Mouse (Mus musculus): Measurements from ENCODE around the gene Olfr871. TPM values are rescaled to one million over a fixed set of nuclear protein-coding genes. Genes with fewer than 3 reads are reported as not detected.
"Not testable (repeated sequence)": the region's sequence is repeated elsewhere in the genome, so short reads cannot be mapped to it uniquely, and the experiment has no call there.

Gene Olfr871
- not detected in 2 replicates for polyA plus RNA-seq (2016; fragmentation: Nextera tagmentation; extraction: Ambion mirVana)

GRCm38 (mm10) chr9:20211907-20212306, at the start of gene Olfr871:
Gene Olfr871, plus strand, starts transcription at chr9:20212207.
- Histone ChIP-seq H3K27ac (no peak within 1 kb of the TSS), H3K4me3 (no peak within 1 kb of the TSS), H3K27me3 (ENCODE audit: insufficient read depth, poor library complexity, severe bottlenecking) (no peaks in the 10 kb centered on the region), H3K4me1 (replicated peaks) (no peaks in the 10 kb centered on the region), H3K9me3 (peaks cover 13% of the 10 kb centered on the region), H3K36me3 (no peaks in the 10 kb centered on the region)
- DNase-seq (ENCODE audit: low spot score), result no peak

- Histone ChIP-seq H3K27me3 (ENCODE audit: insufficient read depth, poor library complexity, severe bottlenecking) (no peaks in the 10 kb centered on the region), H3K4me1 (replicated peaks) (no peaks in the 10 kb centered on the region), H3K27ac (no peak within 1 kb of the TSS), H3K9me3 (peaks cover 32% of the 10 kb centered on the region), H3K36me3 (no peaks in the 10 kb centered on the region), H3K4me3 (no peak within 1 kb of the TSS)
- WGBS, result 79% methylated on average over 2 of the region's 2 CpGs
- no peak for DNase-seq (ENCODE audit: low spot score)
Observed at GRCm38 (mm10) chr9:20173957-20174356, 38.0 kb upstream of the Olfr871 start, which contains the start of gene Olfr870. Gene Olfr870, minus strand, starts transcription at chr9:20174057.

- 77% methylated on average over 5 of the region's 5 CpGs for WGBS
- no peak overlapping the region for H3K27ac ChIP-seq
- H3K36me3 ChIP-seq, result no peaks in the 10 kb centered on the region
- no peaks in the 10 kb centered on the region for H3K4me1 ChIP-seq (replicated peaks)
- no peak overlapping the region for H3K4me3 ChIP-seq
- no peaks in the 10 kb centered on the region for H3K27me3 ChIP-seq (ENCODE audit: insufficient read depth, poor library complexity, severe bottlenecking)
- DNase-seq (ENCODE audit: low spot score), result no peak
- H3K9me3 ChIP-seq, result peaks cover 62% of the 10 kb centered on the region
Observed at GRCm38 (mm10) chr9:20179463-20179862, 32.5 kb upstream of the Olfr871 start.

GRCm38 (mm10) chr9:20202131-20202530, 9.9 kb upstream of the Olfr871 start:
- Histone ChIP-seq H3K27me3 (ENCODE audit: insufficient read depth, poor library complexity, severe bottlenecking) (no peaks in the 10 kb centered on the region), H3K4me3 (no peak overlapping the region), H3K9me3 (peaks cover 25% of the 10 kb centered on the region; the same call in 1 of the 2 replicates), H3K4me1 (replicated peaks) (no peaks in the 10 kb centered on the region), H3K27ac (no peak overlapping the region), H3K36me3 (no peaks in the 10 kb centered on the region)
- DNase-seq (ENCODE audit: low spot score), result no peak
- WGBS, result 79% methylated on average over 1 of the region's 1 CpGs

GRCm38 (mm10) chr9:20203413-20203984, 8.5 kb upstream of the Olfr871 start:
- H3K27ac ChIP-seq; H3K36me3 ChIP-seq; H3K4me1 ChIP-seq (replicated peaks); DNase-seq (ENCODE audit: low spot score); H3K27me3 ChIP-seq (ENCODE audit: insufficient read depth, poor library complexity, severe bottlenecking); H3K4me3 ChIP-seq: not testable (repeated sequence)
- H3K9me3 ChIP-seq, result peaks cover 24% of the 10 kb centered on the region; the same call in 1 of the 2 replicates
- WGBS, result 90% methylated on average over 7 of the region's 7 CpGs

GRCm38 (mm10) chr9:20210812-20211211, 1.2 kb upstream of the Olfr871 start:
- no peaks in the 10 kb centered on the region for H3K27me3 ChIP-seq (ENCODE audit: insufficient read depth, poor library complexity, severe bottlenecking)
- no peaks in the 10 kb centered on the region for H3K36me3 ChIP-seq
- no peak overlapping the region for H3K27ac ChIP-seq
- H3K9me3 ChIP-seq, result peaks cover 12% of the 10 kb centered on the region; the same call in 1 of the 2 replicates
- H3K4me3 ChIP-seq, result no peak overlapping the region
- no peak for DNase-seq (ENCODE audit: low spot score)
- 68% methylated on average over 1 of the region's 1 CpGs for WGBS
- H3K4me1 ChIP-seq (replicated peaks), result no peaks in the 10 kb centered on the region

- Histone ChIP-seq H3K27me3 (ENCODE audit: insufficient read depth, poor library complexity, severe bottlenecking) (no peaks in the 10 kb centered on the region), H3K4me1 (replicated peaks) (no peaks in the 10 kb centered on the region), H3K9me3 (peaks cover 13% of the 10 kb centered on the region), H3K36me3 (no peaks in the 10 kb centered on the region), H3K4me3 (no peak overlapping the region), H3K27ac (no peak overlapping the region)
- WGBS, result 80% methylated on average over 2 of the region's 2 CpGs
- DNase-seq (ENCODE audit: low spot score), result no peak
Observed at GRCm38 (mm10) chr9:20211477-20211876, 530 bp upstream of the Olfr871 start.

GRCm38 (mm10) chr9:20236819-20237218, 24.8 kb downstream of the Olfr871 start, which contains the start of gene Olfr872:
Gene Olfr872, plus strand, starts transcription at chr9:20237119.
- no peaks in the 10 kb centered on the region for H3K36me3 ChIP-seq
- H3K4me3 ChIP-seq, result no peak within 1 kb of the TSS
- no peak within 1 kb of the TSS for H3K27ac ChIP-seq
- H3K27me3 ChIP-seq (ENCODE audit: insufficient read depth, poor library complexity, severe bottlenecking), result no peaks in the 10 kb centered on the region
- no peak for DNase-seq (ENCODE audit: low spot score)
- peaks cover 15% of the 10 kb centered on the region for H3K9me3 ChIP-seq
- no peaks in the 10 kb centered on the region for H3K4me1 ChIP-seq (replicated peaks)

GRCm38 (mm10) chr9:20237378-20237777, 25.4 kb downstream of the Olfr871 start:
- 74% methylated on average over 2 of the region's 2 CpGs for WGBS
- H3K36me3 ChIP-seq, result no peaks in the 10 kb centered on the region
- no peak overlapping the region for H3K4me3 ChIP-seq
- peaks cover 16% of the 10 kb centered on the region for H3K9me3 ChIP-seq
- H3K27ac ChIP-seq, result no peak overlapping the region
- DNase-seq (ENCODE audit: low spot score), result no peak
- H3K27me3 ChIP-seq (ENCODE audit: insufficient read depth, poor library complexity, severe bottlenecking), result no peaks in the 10 kb centered on the region
- no peaks in the 10 kb centered on the region for H3K4me1 ChIP-seq (replicated peaks)

Other genes starting within 250 kb of the Olfr871 start
- gene Olfr866, start 184.2 kb upstream of the Olfr871 start, polyA plus RNA-seq (2016; fragmentation: Nextera tagmentation; extraction: Ambion mirVana), result not detected in 2 replicates
- not detected in 2 replicates for gene Olfr867, start 154.6 kb upstream of the Olfr871 start, polyA plus RNA-seq (2016; fragmentation: Nextera tagmentation; extraction: Ambion mirVana)
- gene Olfr868, start 113.6 kb upstream of the Olfr871 start, polyA plus RNA-seq (2016; fragmentation: Nextera tagmentation; extraction: Ambion mirVana), result not detected in 2 replicates
- gene Olfr869, start 83.2 kb upstream of the Olfr871 start, polyA plus RNA-seq (2016; fragmentation: Nextera tagmentation; extraction: Ambion mirVana), result not detected in 2 replicates
- not detected in 2 replicates for gene Olfr870, start 38.1 kb upstream of the Olfr871 start, polyA plus RNA-seq (2016; fragmentation: Nextera tagmentation; extraction: Ambion mirVana)
- not detected in 2 replicates for gene Olfr872, start 24.9 kb downstream of the Olfr871 start, polyA plus RNA-seq (2016; fragmentation: Nextera tagmentation; extraction: Ambion mirVana)
- not detected in 2 replicates for gene Olfr39, start 70.1 kb downstream of the Olfr871 start, polyA plus RNA-seq (2016; fragmentation: Nextera tagmentation; extraction: Ambion mirVana)
- gene Olfr873, start 86.3 kb downstream of the Olfr871 start, polyA plus RNA-seq (2016; fragmentation: Nextera tagmentation; extraction: Ambion mirVana), result not detected in 2 replicates
- not detected in 2 replicates for gene Olfr18, start 123.9 kb downstream of the Olfr871 start, polyA plus RNA-seq (2016; fragmentation: Nextera tagmentation; extraction: Ambion mirVana)
- gene Zfp560, start 173.0 kb downstream of the Olfr871 start, polyA plus RNA-seq (2016; fragmentation: Nextera tagmentation; extraction: Ambion mirVana), result 30.8 and 36.7 TPM in 2 replicates
- 16.5 and 25.9 TPM in 2 replicates for gene Zfp26, start 248.0 kb downstream of the Olfr871 start, polyA plus RNA-seq (2016; fragmentation: Nextera tagmentation; extraction: Ambion mirVana)

Data from hindbrain, embryonic 10.5 days (tissue).